Mouse (Mus musculus) forebrain, postnatal 0 days (tissue): ENCODE measurements at regions not wholly inside any gene's neighbourhood (a gene's known extent, or its start where the extent isn't known, plus 50 kb on each side); places are given as distances from the start of the nearest gene placed in this dataset.

Source experiments
- ATAC-seq: fragments of 200-750 bp; cut with Nextera tagmentation; 2 replicates; pipeline ENCODE4 v1.8.0; 2017; ENCODE audit warnings: mild to moderate bottlenecking, moderate library complexity
- DNase-seq: peaks from one replicate; pipeline ENCODE4 v3.0.0-alpha.2; 2015
- H3K27ac ChIP-seq: fragments of 300-500 bp; sonication (generic); 2 replicates; pipeline ENCODE4 v1.5.1; 2014; ENCODE audit warnings: low read depth, mild to moderate bottlenecking, antibody characterized with exemption, low read length, moderate library complexity, mixed read lengths
- H3K27me3 ChIP-seq: fragments of 300-500 bp; sonication (generic); 2 replicates; pipeline ENCODE4 v1.6.1; 2014; ENCODE audit warnings: mild to moderate bottlenecking, low read length, mixed read lengths; ENCODE audit not compliant: insufficient read depth
- H3K36me3 ChIP-seq: fragments of 300-500 bp; sonication (generic); 2 replicates; pipeline ENCODE4 v1.6.1; 2014; ENCODE audit warnings: mild to moderate bottlenecking, moderate library complexity; ENCODE audit not compliant: insufficient read depth
- H3K4me1 ChIP-seq: fragments of 300-500 bp; sonication (generic); 2 replicates; pipeline ENCODE4 v1.6.1; 2014; ENCODE audit warnings: antibody characterized with exemption; ENCODE audit not compliant: insufficient read depth
- H3K4me2 ChIP-seq: fragments of 300-500 bp; sonication (generic); 2 replicates; pipeline ENCODE4 v1.6.1; 2014; ENCODE audit warnings: low read depth, mild to moderate bottlenecking, moderate library complexity
- H3K4me3 ChIP-seq: fragments of 300-500 bp; sonication (generic); 2 replicates; pipeline ENCODE4 v1.5.1; 2014; ENCODE audit warnings: low read depth, low read length, mixed read lengths
- H3K9ac ChIP-seq: fragments of 300-500 bp; sonication (generic); 2 replicates; pipeline ENCODE4 v1.6.1; 2014; ENCODE audit warnings: mild to moderate bottlenecking
- H3K9me3 ChIP-seq: fragments of 300-500 bp; sonication (generic); 2 replicates; pipeline ENCODE4 v1.6.1; 2016; ENCODE audit warnings: low read length
- CTCF ChIP-seq: sonication (generic); IDR thresholded peaks from 2 replicates; pipeline ENCODE4 v1.5.1; 2016; ENCODE audit warnings: antibody characterized with exemption, control low read depth, low read depth
- whole genome bisulfite sequencing: fragments of 180-500 bp; shearing (Covaris S2); extraction: QIAGEN DNeasy Blood & Tissue Kit; methylation state at CpG from one replicate; pipeline ENCODE4 v1.1.7; 2014; 5-methylcytosine and 5-hydroxymethylcytosine counted together

GRCm38 (mm10) chr8:126797571-126798334 is 147.9 kb downstream of the Tomm20 start:
- 78% methylated on average over 9 of the region's 9 CpGs for WGBS
- H3K4me3 ChIP-seq: no peak overlapping the region
- H3K36me3 ChIP-seq: no peaks in the 10 kb centered on the region
- no peak overlapping the region for H3K9ac ChIP-seq
- no peaks in the 10 kb centered on the region for H3K4me1 ChIP-seq
- DNase-seq (no peak), ATAC-seq (no peak)
- H3K4me2 ChIP-seq: no peak overlapping the region
- TF ChIP-seq CTCF: no peak
- no peaks in the 10 kb centered on the region for H3K9me3 ChIP-seq
- H3K27me3 ChIP-seq: no peaks in the 10 kb centered on the region
- no peak overlapping the region for H3K27ac ChIP-seq

DNA sequence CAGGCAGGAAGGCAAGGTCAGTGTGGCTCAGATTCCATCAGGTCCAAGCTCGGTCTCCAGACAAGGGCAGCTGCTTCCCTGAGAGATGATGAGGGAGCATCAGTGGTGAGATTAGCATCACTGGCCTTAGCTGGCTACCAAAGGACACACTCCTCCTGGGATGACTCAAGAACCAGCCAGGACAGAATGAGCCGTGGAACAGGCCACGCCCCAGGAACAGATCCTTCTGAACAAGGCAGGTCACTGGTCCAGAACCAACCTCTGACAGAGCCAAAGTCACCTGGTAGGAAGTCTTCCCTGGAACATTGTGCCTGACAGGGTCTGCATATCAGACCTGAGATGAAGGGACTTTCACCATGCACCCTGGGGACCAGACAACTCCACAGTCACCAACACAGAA is 152.0 kb downstream of the Tomm20 start:
- Histone ChIP-seq H3K27me3 (no peaks in the 10 kb centered on the region), H3K27ac (no peak overlapping the region), H3K36me3 (no peaks in the 10 kb centered on the region), H3K4me3 (no peak overlapping the region), H3K4me1 (no peaks in the 10 kb centered on the region), H3K9ac (no peak overlapping the region), H3K9me3 (no peaks in the 10 kb centered on the region), H3K4me2 (no peak overlapping the region)
- WGBS: 89% methylated on average over 3 of the region's 3 CpGs
- DNase-seq: no peak
- TF ChIP-seq CTCF: no peak
- no peak for ATAC-seq

DNA sequence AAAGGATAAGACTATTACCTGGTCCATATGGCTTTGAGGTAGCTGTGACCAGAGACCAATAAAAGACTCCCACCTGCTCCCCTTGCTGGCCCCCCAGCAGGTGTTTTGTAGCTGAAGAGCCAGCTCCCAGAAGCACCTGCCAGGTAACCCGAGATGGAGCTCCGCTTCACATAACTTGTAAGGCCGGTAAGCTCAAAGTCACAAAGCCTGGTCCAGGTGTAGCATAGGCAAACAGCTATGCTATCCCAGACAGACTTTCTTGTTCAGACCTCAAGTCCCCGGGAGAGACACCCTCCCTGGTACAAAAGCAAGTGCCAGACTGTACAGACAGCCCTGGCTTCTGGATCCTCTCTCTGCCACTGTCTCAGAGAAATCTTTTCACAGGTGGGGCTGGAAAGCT is 154.6 kb downstream of the Tomm20 start:
- H3K36me3 ChIP-seq: no peaks in the 10 kb centered on the region
- no peak overlapping the region for H3K9ac ChIP-seq
- no peak for ATAC-seq
- no peak overlapping the region for H3K4me2 ChIP-seq
- TF ChIP-seq CTCF: no peak
- H3K4me1 ChIP-seq: no peaks in the 10 kb centered on the region
- 0 out of 2 replicates have a peak, but pooled peaks cover under 1% of the 10 kb centered on the region for H3K9me3 ChIP-seq
- H3K4me3 ChIP-seq: no peak overlapping the region
- WGBS: 76% methylated on average over 4 of the region's 4 CpGs
- no peak overlapping the region for H3K27ac ChIP-seq
- no peak for DNase-seq
- no peaks in the 10 kb centered on the region for H3K27me3 ChIP-seq

DNA sequence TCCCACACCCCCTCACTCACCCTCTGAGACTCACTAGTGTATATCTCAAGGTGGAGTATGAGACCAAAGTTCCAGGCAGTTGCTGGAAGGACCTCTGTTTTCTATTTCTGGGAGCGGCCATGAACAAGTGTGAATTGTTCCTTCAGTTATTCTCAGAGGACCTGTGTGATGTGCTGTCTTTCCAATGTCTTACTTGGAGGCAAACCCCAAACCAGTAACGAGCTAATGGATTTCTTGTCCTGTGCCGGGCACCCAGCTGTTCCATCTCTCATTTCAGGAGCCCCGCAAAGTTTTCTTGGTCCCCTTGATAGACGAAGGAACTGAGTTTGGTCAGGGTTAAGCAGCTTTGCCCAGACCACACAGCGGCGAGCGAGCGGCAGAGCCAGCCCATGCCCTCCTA is 155.4 kb downstream of the Tomm20 start:
- Histone ChIP-seq H3K9ac (no peak overlapping the region), H3K27me3 (no peaks in the 10 kb centered on the region), H3K36me3 (no peaks in the 10 kb centered on the region), H3K4me1 (no peaks in the 10 kb centered on the region), H3K4me3 (no peak overlapping the region), H3K9me3 (peaks cover 3% of the 10 kb centered on the region; the same call in 1 of the 2 replicates), H3K4me2 (no peak overlapping the region), H3K27ac (no peak overlapping the region)
- DNase-seq (no peak), ATAC-seq (no peak)
- WGBS: 85% methylated on average over 9 of the region's 9 CpGs
- TF ChIP-seq CTCF: no peak

GRCm38 (mm10) chr8:126789076-126789475 is 156.6 kb downstream of the Tomm20 start:
- Histone ChIP-seq H3K27ac (no peak overlapping the region), H3K4me2 (no peak overlapping the region), H3K4me3 (no peak overlapping the region), H3K27me3 (no peaks in the 10 kb centered on the region), H3K9ac (no peak overlapping the region), H3K4me1 (no peaks in the 10 kb centered on the region), H3K9me3 (peaks cover 3% of the 10 kb centered on the region; the same call in 1 of the 2 replicates), H3K36me3 (no peaks in the 10 kb centered on the region)
- no peak for TF ChIP-seq CTCF
- WGBS: 67% methylated on average over 4 of the region's 4 CpGs
- no peak for ATAC-seq
- no peak for DNase-seq

DNA sequence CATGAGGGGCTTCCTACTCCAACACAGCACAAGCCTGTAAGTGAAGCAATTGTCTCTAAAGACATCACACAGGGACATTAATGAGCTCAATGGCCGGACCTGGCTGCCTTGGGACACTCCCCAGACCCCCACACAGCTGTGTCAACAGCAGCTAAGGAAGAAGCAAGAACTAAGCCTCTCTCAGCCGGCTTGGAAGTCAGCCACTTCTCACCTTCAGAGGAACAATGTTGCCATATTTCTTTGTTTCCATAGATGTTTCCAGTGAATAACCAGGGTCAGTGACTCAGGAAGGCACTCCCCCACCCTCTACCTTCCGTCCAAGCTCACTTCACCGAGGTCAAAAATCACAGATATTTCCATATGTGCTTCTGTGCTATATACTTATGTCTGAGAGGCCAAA is 157.0 kb downstream of the Tomm20 start:
- ATAC-seq: no peak
- Histone ChIP-seq H3K36me3 (no peaks in the 10 kb centered on the region), H3K9ac (no peak overlapping the region), H3K4me3 (no peak overlapping the region), H3K4me2 (no peak overlapping the region), H3K27me3 (no peaks in the 10 kb centered on the region), H3K9me3 (peaks cover 3% of the 10 kb centered on the region; the same call in 1 of the 2 replicates), H3K27ac (no peak overlapping the region), H3K4me1 (no peaks in the 10 kb centered on the region)
- 66% methylated on average over 4 of the region's 4 CpGs for WGBS
- DNase-seq: no peak
- TF ChIP-seq CTCF: no peak

GRCm38 (mm10) chr8:126787398-126787797 is 158.2 kb downstream of the Tomm20 start:
- Histone ChIP-seq H3K9me3 (peaks cover 3% of the 10 kb centered on the region; the same call in 1 of the 2 replicates), H3K27ac (no peak overlapping the region), H3K27me3 (no peaks in the 10 kb centered on the region), H3K4me3 (no peak overlapping the region), H3K9ac (no peak overlapping the region), H3K36me3 (no peaks in the 10 kb centered on the region), H3K4me2 (no peak overlapping the region), H3K4me1 (no peaks in the 10 kb centered on the region)
- TF ChIP-seq CTCF: no peak
- ATAC-seq (no peak), DNase-seq (no peak)
- WGBS: 85% methylated on average over 8 of the region's 8 CpGs
